Mouse (Mus musculus): Measurements from ENCODE around the gene Spaca4. TPM values are rescaled to one million over a fixed set of nuclear protein-coding genes. Genes with fewer than 3 reads are reported as not detected.

Spaca4 gene
- polyA plus RNA-seq, 1 experiment from 2014 or later = not detected

GRCm38 (mm10) chr7:45705443-45705864 is 20.2 kb downstream of the Spaca4 start:
- no peak for ATAC-seq (ENCODE audit: insufficient number of reproducible peaks, insufficient read depth, low FRiP score, low TSS enrichment, low read depth)
- Histone ChIP-seq H3K27me3 (peaks cover 8% of the 10 kb centered on the region), H3K4me2 (peak overlapping the region; percentile 97), H3K4me3 (replicated peaks) (peak overlapping the region; percentile 75), H3K27ac (peak overlapping the region; percentile 77), H3K36me3 (peaks cover 16% of the 10 kb centered on the region), H3K9me3 (no peaks in the 10 kb centered on the region), H3K9ac (replicated peaks) (peak overlapping the region; percentile 89), H3K4me1 (replicated peaks) (peaks cover 63% of the 10 kb centered on the region)
- 1% methylated on average over 21 of the region's 21 CpGs for WGBS

- peak within 1 kb of the TSS; percentile 87 for H3K27ac ChIP-seq
Observed at GRCm38 (mm10) chr7:45704730-45705442, 20.7 kb downstream of the Spaca4 start, which contains the start of gene Dbp. Gene Dbp, plus strand, starts transcription at chr7:45705088.

GRCm38 (mm10) chr7:45704046-45704559 is 21.5 kb downstream of the Spaca4 start:
- Histone ChIP-seq H3K9ac (replicated peaks) (peak overlapping the region; percentile 60), H3K27ac (peak overlapping the region; percentile 87), H3K4me3 (replicated peaks) (peak overlapping the region; percentile 75), H3K4me1 (replicated peaks) (peaks cover 69% of the 10 kb centered on the region), H3K4me2 (peak overlapping the region; percentile 97), H3K9me3 (no peaks in the 10 kb centered on the region), H3K36me3 (peaks cover 2% of the 10 kb centered on the region; the same call in 1 of the 2 replicates), H3K27me3 (peaks cover 22% of the 10 kb centered on the region)
- peak; percentile 48; the same call in 1 of the 2 replicates for ATAC-seq (ENCODE audit: insufficient number of reproducible peaks, insufficient read depth, low FRiP score, low TSS enrichment, low read depth)
- WGBS = 1% methylated on average over 13 of the region's 13 CpGs

More at GRCm38 (mm10) chr7:45704730-45705442, 20.7 kb downstream of the Spaca4 start, which contains the start of gene Dbp:
- WGBS = under 1% methylated on average over 36 of the region's 36 CpGs
- peak within 1 kb of the TSS; percentile 97 for H3K4me2 ChIP-seq
- H3K9ac ChIP-seq (replicated peaks) = peak within 1 kb of the TSS; percentile 89
- no peaks in the 10 kb centered on the region for H3K9me3 ChIP-seq
- peaks cover 14% of the 10 kb centered on the region for H3K27me3 ChIP-seq
- peak within 1 kb of the TSS; percentile 75 for H3K4me3 ChIP-seq (replicated peaks)
- peaks cover 10% of the 10 kb centered on the region for H3K36me3 ChIP-seq
- ATAC-seq (ENCODE audit: insufficient number of reproducible peaks, insufficient read depth, low FRiP score, low TSS enrichment, low read depth) = peak; percentile 73
- peaks cover 69% of the 10 kb centered on the region for H3K4me1 ChIP-seq (replicated peaks)

- peak overlapping the region; percentile 54 for H3K9ac ChIP-seq (replicated peaks)
Observed at GRCm38 (mm10) chr7:45703521-45704033, 22.0 kb downstream of the Spaca4 start.

GRCm38 (mm10) chr7:45702809-45703520 is 22.6 kb downstream of the Spaca4 start:
- Histone ChIP-seq H3K4me1 (replicated peaks) (peaks cover 57% of the 10 kb centered on the region), H3K9me3 (no peaks in the 10 kb centered on the region), H3K9ac (replicated peaks) (no peak overlapping the region; the same call in 1 of the 2 replicates), H3K27ac (peak overlapping the region; percentile 87; the same call in 1 of the 2 replicates), H3K27me3 (peaks cover 33% of the 10 kb centered on the region), H3K4me3 (replicated peaks) (no peak overlapping the region), H3K4me2 (peak overlapping the region; percentile 97), H3K36me3 (no peaks in the 10 kb centered on the region)
- ATAC-seq (ENCODE audit: insufficient number of reproducible peaks, insufficient read depth, low FRiP score, low TSS enrichment, low read depth) = no peak
- WGBS = 88% methylated on average over 17 of the region's 17 CpGs

More at GRCm38 (mm10) chr7:45703521-45704033, 22.0 kb downstream of the Spaca4 start:
- WGBS = 42% methylated on average over 12 of the region's 12 CpGs
- Histone ChIP-seq H3K9me3 (no peaks in the 10 kb centered on the region), H3K27me3 (peaks cover 27% of the 10 kb centered on the region), H3K27ac (peak overlapping the region; percentile 87), H3K4me2 (peak overlapping the region; percentile 97), H3K4me3 (replicated peaks) (peak overlapping the region; percentile 75), H3K36me3 (no peaks in the 10 kb centered on the region), H3K4me1 (replicated peaks) (peaks cover 63% of the 10 kb centered on the region)
- ATAC-seq (ENCODE audit: insufficient number of reproducible peaks, insufficient read depth, low FRiP score, low TSS enrichment, low read depth) = no peak

GRCm38 (mm10) chr7:45702316-45702715 is 23.3 kb downstream of the Spaca4 start:
- Histone ChIP-seq H3K4me1 (replicated peaks) (peaks cover 51% of the 10 kb centered on the region), H3K4me3 (replicated peaks) (no peak overlapping the region), H3K4me2 (no peak overlapping the region), H3K36me3 (no peaks in the 10 kb centered on the region), H3K27ac (no peak overlapping the region), H3K9me3 (no peaks in the 10 kb centered on the region), H3K27me3 (peaks cover 36% of the 10 kb centered on the region), H3K9ac (replicated peaks) (0 out of 2 replicates have a peak overlapping the region, but pooled peaks have one; percentile 12)
- 96% methylated on average over 11 of the region's 11 CpGs for WGBS
- no peak for ATAC-seq (ENCODE audit: insufficient number of reproducible peaks, insufficient read depth, low FRiP score, low TSS enrichment, low read depth)

- Histone ChIP-seq H3K27ac (no peak overlapping the region), H3K4me1 (replicated peaks) (peaks cover 45% of the 10 kb centered on the region), H3K4me2 (peak overlapping the region; percentile 90), H3K9me3 (no peaks in the 10 kb centered on the region), H3K27me3 (peaks cover 36% of the 10 kb centered on the region), H3K9ac (replicated peaks) (no peak overlapping the region), H3K36me3 (no peaks in the 10 kb centered on the region), H3K4me3 (replicated peaks) (peak overlapping the region; percentile 51; the same call in 1 of the 2 replicates)
- 84% methylated on average over 11 of the region's 11 CpGs for WGBS
- ATAC-seq (ENCODE audit: insufficient number of reproducible peaks, insufficient read depth, low FRiP score, low TSS enrichment, low read depth) = no peak
Observed at GRCm38 (mm10) chr7:45701607-45702006, 24.0 kb downstream of the Spaca4 start.

GRCm38 (mm10) chr7:45701072-45701471 is 24.5 kb downstream of the Spaca4 start:
- no peaks in the 10 kb centered on the region for H3K36me3 ChIP-seq
- H3K9me3 ChIP-seq = no peaks in the 10 kb centered on the region
- H3K27me3 ChIP-seq = peaks cover 36% of the 10 kb centered on the region
- WGBS = 31% methylated on average over 11 of the region's 11 CpGs
- peak overlapping the region; percentile 50; the same call in 1 of the 2 replicates for H3K27ac ChIP-seq
- ATAC-seq (ENCODE audit: insufficient number of reproducible peaks, insufficient read depth, low FRiP score, low TSS enrichment, low read depth) = no peak
- H3K9ac ChIP-seq (replicated peaks) = no peak overlapping the region; the same call in 1 of the 2 replicates
- peaks cover 41% of the 10 kb centered on the region for H3K4me1 ChIP-seq (replicated peaks)
- H3K4me3 ChIP-seq (replicated peaks) = peak overlapping the region; percentile 51
- H3K4me2 ChIP-seq = peak overlapping the region; percentile 90

GRCm38 (mm10) chr7:45700301-45701015 is 25.2 kb downstream of the Spaca4 start:
- no peak overlapping the region for H3K27ac ChIP-seq
- H3K4me3 ChIP-seq (replicated peaks) = peak overlapping the region; percentile 51
- H3K9me3 ChIP-seq = no peaks in the 10 kb centered on the region
- ATAC-seq (ENCODE audit: insufficient number of reproducible peaks, insufficient read depth, low FRiP score, low TSS enrichment, low read depth) = no peak
- H3K36me3 ChIP-seq = no peaks in the 10 kb centered on the region
- peak overlapping the region; percentile 67 for H3K9ac ChIP-seq (replicated peaks)
- H3K27me3 ChIP-seq = peaks cover 36% of the 10 kb centered on the region
- 2% methylated on average over 20 of the region's 20 CpGs for WGBS
- H3K4me2 ChIP-seq = peak overlapping the region; percentile 90
- peaks cover 40% of the 10 kb centered on the region for H3K4me1 ChIP-seq (replicated peaks)

GRCm38 (mm10) chr7:45699523-45700141 is 26.0 kb downstream of the Spaca4 start, which contains the start of gene Car11:
Gene Car11, plus strand, starts transcription at chr7:45699843.
- Histone ChIP-seq H3K4me2 (peak within 1 kb of the TSS; percentile 90), H3K4me1 (replicated peaks) (peaks cover 43% of the 10 kb centered on the region), H3K9ac (replicated peaks) (peak within 1 kb of the TSS; percentile 67), H3K9me3 (no peaks in the 10 kb centered on the region), H3K36me3 (no peaks in the 10 kb centered on the region), H3K27me3 (peaks cover 36% of the 10 kb centered on the region), H3K27ac (no peak within 1 kb of the TSS), H3K4me3 (replicated peaks) (peak within 1 kb of the TSS; percentile 51)
- ATAC-seq (ENCODE audit: insufficient number of reproducible peaks, insufficient read depth, low FRiP score, low TSS enrichment, low read depth) = no peak
- WGBS = 2% methylated on average over 36 of the region's 36 CpGs

Measured in limb, embryonic 12.5 days (tissue).